Mouse (Mus musculus) layer of hippocampus, adult 11-12 months (tissue): Measurements from ENCODE around the gene Crat.
"Not testable (repeated sequence)": the region's sequence is repeated elsewhere in the genome, so short reads cannot be mapped to it uniquely, and the experiment has no call there.

ENCODE experiments used
- DNase-seq: peaks from one replicate; pipeline ENCODE4 v3.0.0; 2022; ENCODE audit warnings: low spot score

Crat gene

GRCm38 (mm10) chr2:30440211-30440700, 24.6 kb upstream of the Crat start:
- DNase-seq = no peak

- no peak for DNase-seq
Measured at GRCm38 (mm10) chr2:30439631-30440030, 24.0 kb upstream of the Crat start.

- no peak for DNase-seq
Measured at GRCm38 (mm10) chr2:30437791-30438190, 22.2 kb upstream of the Crat start.

GRCm38 (mm10) chr2:30436809-30437208, 21.2 kb upstream of the Crat start:
- DNase-seq = no peak

- no peak for DNase-seq
Measured at GRCm38 (mm10) chr2:30436156-30436545, 20.5 kb upstream of the Crat start.

- peak; percentile 76 for DNase-seq
Measured at GRCm38 (mm10) chr2:30435326-30436155, 19.9 kb upstream of the Crat start.

GRCm38 (mm10) chr2:30429156-30429555, 13.5 kb upstream of the Crat start:
- no peak for DNase-seq

- no peak for DNase-seq
Measured at GRCm38 (mm10) chr2:30421432-30421831, 5.8 kb upstream of the Crat start.

GRCm38 (mm10) chr2:30419112-30419511, 3.5 kb upstream of the Crat start:
- DNase-seq = no peak

- DNase-seq = no peak
Measured at GRCm38 (mm10) chr2:30418259-30418658, 2.6 kb upstream of the Crat start.

GRCm38 (mm10) chr2:30417595-30418165, 2.1 kb upstream of the Crat start:
- DNase-seq = no peak

GRCm38 (mm10) chr2:30417154-30417553, 1.5 kb upstream of the Crat start:
- DNase-seq = not testable (repeated sequence)

- no peak for DNase-seq
Measured at GRCm38 (mm10) chr2:30416649-30416965, 994 bp upstream of the Crat start.

- peak; percentile 93 for DNase-seq
Measured at GRCm38 (mm10) chr2:30415936-30416648, 479 bp upstream of the Crat start, which contains the start of gene Ptpa. Gene Ptpa (plus strand): TSS chr2:30416039.

GRCm38 (mm10) chr2:30414681-30415080, 932 bp downstream of the Crat start:
- no peak for DNase-seq

- no peak for DNase-seq
Measured at GRCm38 (mm10) chr2:30414101-30414500, 1.5 kb downstream of the Crat start.

GRCm38 (mm10) chr2:30413038-30413973, 2.3 kb downstream of the Crat start:
- DNase-seq = no peak

- no peak for DNase-seq
Measured at GRCm38 (mm10) chr2:30409454-30410176, 6.0 kb downstream of the Crat start.

- DNase-seq = no peak
Measured at GRCm38 (mm10) chr2:30408452-30409100, 7.0 kb downstream of the Crat start.

- no peak for DNase-seq
Measured at GRCm38 (mm10) chr2:30407778-30408177, 7.8 kb downstream of the Crat start.

GRCm38 (mm10) chr2:30407221-30407620, 8.4 kb downstream of the Crat start:
- DNase-seq = no peak
